Mouse (Mus musculus) mature B cell (primary cell): ENCODE results near the gene Cdc42ep4.

Experiments
- in situ Hi-C: fragments of 300-500 bp; cut with MboI; formaldehyde crosslinking; loops from 2 replicates; pipeline ENCODE4 v1.14.3; 2019

Gene Cdc42ep4

GRCm38 (mm10) chr11:113749749-113750351 is 1.8 kb downstream of the Cdc42ep4 start:
- in situ Hi-C loops: no loop called here

- in situ Hi-C loops: no loop called here
These were observed 2.7 kb downstream of the Cdc42ep4 start for GRCm38 (mm10) chr11:113748797-113749521.

DNA sequence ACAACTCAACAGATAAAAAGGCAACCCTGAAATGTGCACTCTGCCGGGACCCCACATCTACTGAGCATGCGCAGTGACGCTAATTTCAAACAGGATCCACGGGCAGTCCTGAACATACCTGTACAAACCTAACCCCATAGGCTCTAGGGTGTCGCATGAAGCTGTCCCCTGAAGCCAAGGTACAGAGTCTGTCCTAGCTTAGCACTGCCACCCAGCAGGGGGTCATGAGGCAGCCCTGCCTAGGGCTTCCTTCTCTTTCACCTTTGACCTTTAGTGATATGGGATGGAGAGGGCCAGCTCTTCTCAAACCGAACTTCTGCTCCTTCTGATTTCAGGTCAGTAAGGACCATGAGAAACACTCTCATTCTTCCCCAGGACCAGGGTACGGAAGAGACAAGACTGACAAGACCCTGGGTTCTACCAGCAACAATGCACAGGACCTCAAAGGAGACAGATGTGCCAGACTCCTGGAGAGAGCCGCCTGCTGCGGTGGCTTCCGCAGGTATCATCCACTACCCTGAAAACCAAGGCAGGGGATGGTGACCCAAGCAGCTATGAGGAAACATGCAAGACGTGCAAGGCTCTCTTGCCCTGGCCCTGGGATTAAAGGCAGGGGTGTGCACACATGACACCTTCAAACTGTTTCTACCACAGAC is 3.8 kb downstream of the Cdc42ep4 start:
- in situ Hi-C loops: no loop called here

- in situ Hi-C loops: no loop called here
These were observed 4.6 kb downstream of the Cdc42ep4 start for GRCm38 (mm10) chr11:113747056-113747455.

DNA sequence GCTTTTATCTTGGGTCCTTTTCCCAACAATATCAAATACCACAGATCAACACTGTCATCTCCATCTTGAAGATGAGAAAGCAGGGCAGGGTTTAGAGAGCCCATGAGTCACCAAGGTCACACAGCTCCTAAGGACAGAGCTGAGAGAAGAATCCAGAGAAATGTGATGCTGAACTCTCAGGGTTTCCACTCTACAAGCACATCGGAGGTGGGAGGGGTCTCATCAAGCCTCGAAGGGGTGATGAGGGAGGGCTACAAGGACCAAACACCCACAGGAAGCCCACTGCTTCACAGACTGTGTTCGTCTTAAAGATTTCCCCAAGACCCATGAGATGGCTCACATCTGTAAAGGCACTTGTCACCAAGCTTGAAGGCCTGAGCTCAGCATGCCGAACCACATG is 5.7 kb downstream of the Cdc42ep4 start:
- in situ Hi-C loops: no loop called here

DNA sequence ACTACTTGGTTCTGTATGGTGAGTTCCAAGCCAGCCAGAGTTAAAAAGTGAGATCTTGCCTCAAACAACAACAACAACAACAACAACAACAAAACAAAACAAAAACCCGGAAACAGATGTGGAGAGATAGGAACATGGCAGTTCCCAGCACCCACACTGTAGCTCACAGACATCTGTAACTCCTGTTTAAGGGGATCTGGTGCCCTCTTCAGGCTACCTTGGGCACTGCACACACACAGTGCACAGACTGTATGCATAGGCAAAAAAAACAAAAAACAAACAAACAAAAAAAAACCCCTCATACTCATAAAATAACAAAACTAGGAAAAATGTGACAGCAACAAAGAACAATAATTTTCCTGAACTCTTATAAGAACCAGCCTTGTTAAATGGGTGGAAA is 8.7 kb downstream of the Cdc42ep4 start:
- in situ Hi-C loops: no loop called here

- in situ Hi-C loops: no loop called here
These were observed 11.6 kb downstream of the Cdc42ep4 start for GRCm38 (mm10) chr11:113740100-113740499.

- in situ Hi-C loops: no loop called here
These were observed 12.5 kb downstream of the Cdc42ep4 start for GRCm38 (mm10) chr11:113739213-113739612.

GRCm38 (mm10) chr11:113737912-113738311 is 13.8 kb downstream of the Cdc42ep4 start:
- in situ Hi-C loops: no loop called here

DNA sequence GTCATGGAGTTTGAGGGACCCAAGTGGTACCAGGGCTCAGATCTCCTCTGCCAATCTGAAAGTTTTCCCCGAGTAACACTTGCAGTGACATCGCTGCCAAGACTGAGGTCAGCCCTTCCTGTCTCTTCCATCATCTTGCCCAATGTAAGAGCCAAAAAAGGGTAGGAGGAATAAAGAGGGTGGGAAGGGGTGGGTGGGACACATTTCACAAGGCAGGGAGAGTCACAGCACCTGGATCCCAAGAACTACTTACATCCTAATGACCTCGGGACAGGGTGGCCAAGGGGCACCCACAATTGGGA is 14.2 kb downstream of the Cdc42ep4 start:
- in situ Hi-C loops: no loop called here

GRCm38 (mm10) chr11:113736848-113737552 is 14.7 kb downstream of the Cdc42ep4 start:
- in situ Hi-C loops: no loop called here

DNA sequence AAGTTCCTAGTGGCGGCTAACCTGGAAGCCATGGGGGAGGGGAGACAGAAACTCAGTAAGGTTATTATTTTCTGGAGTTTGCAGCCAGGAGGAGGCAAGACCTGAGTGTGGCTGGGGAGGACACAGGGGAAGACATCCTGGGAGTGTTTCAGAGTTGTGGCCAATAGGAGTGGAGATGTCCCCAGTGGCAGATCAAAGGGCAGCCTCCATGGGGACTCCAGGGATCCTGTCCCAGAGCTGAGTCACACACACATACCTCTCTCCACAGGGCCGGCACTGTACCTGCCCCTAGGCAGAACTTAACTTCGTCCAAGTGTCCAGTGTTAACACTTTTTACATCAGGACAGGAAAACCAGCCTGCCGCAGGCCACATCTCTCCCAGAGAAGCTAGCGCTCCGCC is 16.5 kb downstream of the Cdc42ep4 start:
- in situ Hi-C loops: no loop called here

- in situ Hi-C loops: no loop called here
These were observed 17.9 kb downstream of the Cdc42ep4 start for GRCm38 (mm10) chr11:113733631-113734364.

GRCm38 (mm10) chr11:113731945-113732612 is 19.6 kb downstream of the Cdc42ep4 start:
- in situ Hi-C loops: no loop called here

- in situ Hi-C loops: no loop called here
These were observed 20.8 kb downstream of the Cdc42ep4 start for GRCm38 (mm10) chr11:113730879-113731278.

DNA sequence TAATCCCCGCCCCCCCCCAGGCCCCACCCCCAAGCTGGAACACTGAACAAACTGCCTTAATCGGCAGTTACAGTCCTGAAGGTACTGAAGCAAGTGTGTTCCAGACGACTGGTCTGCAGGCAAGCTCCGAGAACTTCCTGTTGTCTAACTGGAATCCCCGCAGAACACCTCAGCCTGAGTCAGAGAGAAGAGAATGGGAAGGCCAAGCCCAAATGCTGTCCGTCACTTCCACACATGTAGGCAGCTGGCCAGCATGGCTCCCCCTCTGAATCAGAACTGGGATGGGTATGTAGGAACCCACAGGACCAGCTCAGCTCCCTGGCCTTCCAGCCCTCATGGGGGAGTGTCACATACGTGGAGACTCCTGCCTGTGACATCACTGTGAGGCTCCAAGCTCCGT is 21.8 kb downstream of the Cdc42ep4 start:
- in situ Hi-C loops: no loop called here

DNA sequence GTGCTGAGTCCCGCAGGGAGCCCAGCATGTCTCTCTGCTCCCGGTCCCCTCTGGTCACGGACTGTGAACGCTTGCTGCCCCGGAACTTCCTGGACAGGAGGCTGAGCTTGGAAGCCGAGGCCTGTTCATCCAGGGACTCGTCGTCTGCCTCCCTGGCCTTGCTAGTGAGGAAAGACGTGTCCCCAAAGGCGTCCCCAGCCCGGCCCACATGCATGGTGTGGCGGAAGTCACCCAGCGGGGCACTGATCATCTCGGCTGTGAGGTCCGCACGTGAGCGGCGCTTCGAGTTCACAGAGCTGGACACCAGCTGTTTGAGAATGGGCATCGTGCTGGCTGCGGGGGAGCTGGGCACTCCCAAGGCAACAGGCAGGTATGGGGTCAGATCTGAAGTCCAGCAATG is 22.4 kb downstream of the Cdc42ep4 start:
- in situ Hi-C loops: no loop called here

GRCm38 (mm10) chr11:113727992-113728391 is 23.7 kb downstream of the Cdc42ep4 start:
- in situ Hi-C loops: no loop called here

DNA sequence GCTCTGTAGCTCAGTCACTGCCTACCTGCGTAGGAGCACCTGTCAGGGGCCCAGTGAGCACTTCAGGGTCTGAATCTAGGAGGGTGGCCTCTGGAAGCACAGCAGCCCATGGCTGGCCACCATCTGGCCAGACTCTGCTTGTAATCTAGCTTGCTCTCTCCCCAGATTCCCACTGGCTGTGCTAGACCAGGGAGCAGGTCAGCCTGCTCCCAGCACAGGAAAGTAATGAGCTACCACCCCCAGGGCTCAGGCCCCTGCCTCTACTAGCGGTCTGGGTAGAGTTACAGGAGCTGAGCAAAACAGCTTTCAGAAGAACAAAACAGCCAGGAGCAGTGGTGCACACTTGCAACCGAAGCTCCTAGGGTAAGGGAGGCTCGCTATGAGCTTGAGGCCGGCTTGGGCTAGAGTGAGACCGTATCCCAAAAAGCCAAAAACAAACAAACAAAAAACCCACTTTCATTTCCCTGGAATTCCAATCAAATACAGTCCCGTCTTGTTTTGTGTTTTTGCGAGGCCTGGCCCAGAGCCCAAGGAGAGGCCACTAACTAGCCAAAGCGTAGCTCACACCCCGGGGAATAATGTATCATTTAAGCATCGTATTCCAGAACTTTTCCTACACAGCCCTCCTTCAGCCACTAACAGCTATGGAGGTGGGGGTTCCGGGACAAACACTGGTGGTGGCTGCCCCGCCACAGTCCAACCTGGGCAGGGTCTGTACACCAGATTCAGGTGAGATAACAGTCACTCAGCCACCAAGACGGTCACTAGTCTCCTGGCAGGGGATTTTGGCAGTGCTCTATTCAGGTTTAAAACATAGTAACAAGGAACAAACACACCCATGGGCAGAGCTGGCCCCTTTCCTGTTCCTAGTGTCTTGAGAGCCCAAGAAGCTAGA is 24.4 kb downstream of the Cdc42ep4 start:
- in situ Hi-C loops: no loop called here

GRCm38 (mm10) chr11:113725235-113726048 is 26.2 kb downstream of the Cdc42ep4 start:
- in situ Hi-C loops: no loop called here
